Mouse (Mus musculus) testis, postnatal 10 days (tissue): Measurements from ENCODE around the gene Atg7.

ENCODE experiments used
- DNase-seq: peaks from one replicate; pipeline ENCODE4 v3.0.0; 2021; ENCODE audit warnings: low spot score

Gene Atg7

DNA sequence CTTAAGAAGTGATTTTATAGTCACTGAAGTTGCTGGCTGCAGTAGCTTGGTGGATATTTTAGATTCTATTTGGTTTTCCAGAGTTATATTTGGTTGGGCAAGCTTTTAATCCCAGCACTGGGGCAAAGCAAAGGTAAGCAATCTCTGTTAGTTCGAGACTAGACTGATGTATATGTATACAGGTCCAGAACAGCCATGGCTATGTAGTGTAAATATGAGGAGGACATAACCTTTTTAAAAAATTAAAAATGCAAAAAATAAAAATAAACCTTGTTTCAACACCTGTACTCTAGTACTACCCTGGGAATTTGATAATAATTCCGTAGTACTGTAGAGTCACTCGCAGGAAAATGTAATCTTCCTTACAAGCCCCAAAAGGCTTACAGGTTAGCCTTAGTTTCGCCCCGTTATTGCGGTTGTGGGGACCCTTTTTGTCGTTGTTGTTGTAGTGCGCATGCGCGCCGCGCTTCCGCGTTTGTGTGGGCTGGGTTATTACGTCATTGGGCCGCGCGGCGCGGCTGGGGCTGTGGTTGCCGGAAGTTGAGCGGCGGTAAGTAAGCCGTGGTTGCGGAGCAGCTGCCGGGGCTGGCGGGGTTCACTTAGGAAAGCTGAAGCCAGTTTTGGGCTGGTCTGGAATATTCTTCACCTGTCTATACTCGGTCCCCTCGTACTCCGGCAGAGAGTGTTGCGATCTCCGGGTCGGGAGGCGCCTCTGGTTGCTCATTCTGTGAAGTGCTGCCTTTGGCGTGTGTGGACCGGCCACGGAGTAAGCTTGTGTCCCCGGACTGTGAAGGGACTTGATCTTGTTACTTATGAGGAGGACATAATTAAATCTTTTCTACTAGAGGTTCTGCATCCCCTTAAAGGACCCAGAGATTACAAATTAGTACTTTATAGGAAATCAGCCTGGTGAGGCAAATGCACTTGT, at the start of gene Atg7:
Gene Atg7, plus strand, starts transcription at position 497 of the 928 bp plus-strand sequence.
- DNase-seq = peak; percentile 96

DNA sequence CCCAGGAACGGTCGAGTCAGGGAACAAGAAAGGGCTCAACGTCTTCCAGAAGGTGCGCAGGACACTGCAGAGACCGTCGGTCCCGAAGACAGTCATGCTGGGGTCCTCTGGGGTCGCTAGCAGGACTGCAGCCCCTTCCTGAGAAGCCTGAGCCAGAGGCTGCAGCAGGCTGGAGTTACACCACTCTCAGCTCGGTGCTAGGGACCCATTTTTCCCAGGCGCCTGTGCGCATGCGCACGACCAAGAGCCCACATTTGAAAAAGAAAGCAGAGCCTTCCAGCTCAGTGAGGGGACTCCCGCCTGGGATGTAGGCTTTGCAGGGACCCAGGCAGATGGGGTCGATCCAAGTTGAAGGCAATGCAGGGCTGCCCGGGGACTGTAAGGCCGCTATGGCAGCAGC, 28.8 kb upstream of the Atg7 start:
- peak; percentile 90 for DNase-seq

DNA sequence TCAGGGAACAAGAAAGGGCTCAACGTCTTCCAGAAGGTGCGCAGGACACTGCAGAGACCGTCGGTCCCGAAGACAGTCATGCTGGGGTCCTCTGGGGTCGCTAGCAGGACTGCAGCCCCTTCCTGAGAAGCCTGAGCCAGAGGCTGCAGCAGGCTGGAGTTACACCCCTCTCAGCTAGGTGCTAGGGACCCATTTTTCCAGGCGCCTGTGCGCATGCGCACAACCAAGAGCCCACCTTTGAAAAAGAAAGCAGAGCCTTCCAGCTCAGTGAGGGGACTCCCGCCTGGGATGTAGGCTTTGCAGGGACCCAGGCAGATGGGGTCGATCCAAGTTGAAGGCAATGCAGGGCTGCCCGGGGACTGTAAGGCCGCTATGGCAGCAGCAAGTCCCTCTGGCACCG, 9.0 kb upstream of the Atg7 start:
- peak; percentile 57 for DNase-seq

DNA sequence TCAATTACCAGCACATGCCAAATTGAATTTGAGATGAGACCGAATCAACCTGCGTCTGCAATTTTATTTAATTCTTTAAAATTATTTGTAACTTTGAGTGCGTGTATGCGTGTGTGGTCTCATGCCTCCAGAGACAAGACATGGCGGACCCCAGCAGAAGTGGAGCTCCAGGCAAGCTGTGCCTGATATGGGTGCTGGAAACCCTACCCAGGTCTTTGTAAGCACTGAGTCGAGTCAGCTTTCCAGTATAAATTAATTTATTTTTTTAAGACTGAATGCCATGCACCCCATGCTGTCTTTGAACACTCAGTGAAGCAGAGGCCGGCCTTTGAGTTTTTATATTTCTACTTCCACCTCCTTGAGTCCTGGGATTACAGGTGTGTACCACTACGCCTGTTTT, 819 bp downstream of the Atg7 start:
- DNase-seq = no peak

DNA sequence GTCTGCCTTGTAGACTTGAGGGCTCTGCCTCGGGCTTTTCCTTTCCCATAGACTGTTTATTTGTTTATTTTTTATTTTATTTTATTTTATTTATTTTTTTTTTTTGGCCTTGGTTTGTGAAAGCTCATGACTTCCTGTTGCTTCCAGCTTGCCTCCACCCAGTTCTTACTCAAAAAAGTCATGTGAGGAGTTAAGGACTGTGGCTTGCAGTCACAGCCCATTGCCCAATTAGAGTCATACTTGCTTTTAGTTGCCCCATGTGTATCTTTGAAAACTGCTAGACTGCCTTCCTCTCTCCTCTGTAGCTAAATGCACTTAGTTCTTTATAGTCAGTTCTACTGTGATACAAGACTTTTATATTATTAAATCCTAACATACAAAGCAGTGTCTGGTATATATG, 1.6 kb downstream of the Atg7 start:
- no peak for DNase-seq

DNA sequence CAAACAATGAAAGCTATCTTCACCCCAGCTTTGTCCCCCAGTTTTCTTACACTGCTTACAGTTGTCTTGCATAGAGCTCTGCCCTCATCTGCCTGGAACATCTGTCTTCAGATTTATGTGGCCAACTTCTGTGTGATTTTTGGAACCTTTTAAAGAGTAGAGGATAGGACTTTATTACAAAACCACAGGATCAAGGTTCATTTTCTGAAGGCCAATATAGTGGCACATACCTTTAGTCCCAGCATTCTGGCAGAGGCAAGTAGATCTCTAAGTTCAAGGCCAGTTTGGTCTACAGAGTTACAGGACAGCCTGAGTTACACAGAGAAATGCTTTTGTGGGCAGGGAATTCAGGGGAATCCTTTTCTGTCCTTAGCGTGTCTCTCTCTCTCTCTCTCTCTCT, 3.3 kb downstream of the Atg7 start:
- no peak for DNase-seq

DNA sequence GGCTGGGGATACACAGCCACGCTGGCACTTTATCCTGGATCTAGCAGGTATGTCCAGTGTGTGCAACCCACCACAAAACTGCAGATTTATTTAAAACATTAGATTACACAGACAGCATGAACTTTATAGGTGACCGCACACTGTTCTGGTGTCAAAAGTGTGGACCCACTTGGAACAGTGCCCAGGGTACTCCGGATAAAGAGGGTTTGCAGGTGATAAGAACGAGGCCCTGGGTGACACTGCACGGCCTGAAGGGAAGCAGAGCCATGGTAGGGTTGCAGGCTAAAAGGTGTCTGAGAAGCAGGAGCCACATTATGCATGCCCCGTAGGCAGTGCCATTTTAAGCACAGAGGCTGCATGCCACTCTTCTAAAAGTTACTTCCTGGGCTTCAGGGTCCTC, 4.1 kb downstream of the Atg7 start:
- no peak for DNase-seq

DNA sequence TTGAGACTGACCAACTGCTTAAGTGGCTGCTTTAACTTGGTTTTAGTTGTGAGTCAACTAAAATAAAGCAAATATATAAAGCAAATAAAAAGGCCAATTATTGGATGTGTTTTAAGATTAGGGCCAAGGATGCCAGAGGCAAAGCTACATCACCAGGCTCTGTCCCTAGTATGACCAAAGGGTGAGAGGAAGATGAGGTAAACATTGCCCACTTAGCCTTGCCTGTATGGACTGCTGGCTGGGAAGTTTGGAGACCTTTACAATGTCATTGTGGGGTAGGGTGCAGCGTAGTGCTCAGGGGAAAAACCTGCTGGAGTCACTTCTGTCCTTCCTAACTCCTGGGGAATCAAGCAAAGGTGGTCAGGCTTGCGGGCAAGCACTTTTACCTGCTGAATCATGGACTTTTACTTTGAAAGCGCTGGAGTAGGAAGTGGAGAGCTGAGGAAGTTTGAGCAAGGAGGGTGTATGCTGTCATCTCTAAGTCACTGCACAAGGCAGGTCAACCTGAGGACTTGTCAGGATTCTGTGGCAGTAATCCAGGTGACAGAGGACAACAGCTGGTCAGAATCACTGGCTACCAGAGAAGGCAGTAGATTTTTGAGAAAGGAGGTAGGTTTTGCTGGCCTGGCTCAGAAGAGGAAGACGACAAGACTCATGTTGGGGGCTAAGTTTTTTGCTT, 5.6 kb downstream of the Atg7 start:
- no peak for DNase-seq

DNA sequence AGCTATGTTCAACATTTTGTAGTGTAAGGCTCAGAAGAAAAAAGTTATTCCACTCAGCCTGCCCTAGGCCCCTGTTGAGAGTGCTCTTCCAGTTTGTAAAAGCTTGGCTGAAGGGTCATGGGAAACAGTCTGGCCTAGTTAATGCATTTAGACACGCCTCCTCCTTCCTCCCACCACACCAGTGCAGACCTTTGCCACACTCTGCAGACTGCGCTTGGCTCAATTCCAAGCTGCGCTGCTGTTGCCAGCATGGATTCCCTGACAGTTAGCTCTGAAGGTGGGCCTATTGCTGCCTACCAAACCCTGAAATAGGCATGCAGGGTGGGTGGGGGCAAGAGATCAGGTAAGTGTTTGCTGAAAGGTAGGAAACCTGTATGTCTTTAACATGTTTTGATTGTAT, 9.3 kb downstream of the Atg7 start:
- no peak for DNase-seq

DNA sequence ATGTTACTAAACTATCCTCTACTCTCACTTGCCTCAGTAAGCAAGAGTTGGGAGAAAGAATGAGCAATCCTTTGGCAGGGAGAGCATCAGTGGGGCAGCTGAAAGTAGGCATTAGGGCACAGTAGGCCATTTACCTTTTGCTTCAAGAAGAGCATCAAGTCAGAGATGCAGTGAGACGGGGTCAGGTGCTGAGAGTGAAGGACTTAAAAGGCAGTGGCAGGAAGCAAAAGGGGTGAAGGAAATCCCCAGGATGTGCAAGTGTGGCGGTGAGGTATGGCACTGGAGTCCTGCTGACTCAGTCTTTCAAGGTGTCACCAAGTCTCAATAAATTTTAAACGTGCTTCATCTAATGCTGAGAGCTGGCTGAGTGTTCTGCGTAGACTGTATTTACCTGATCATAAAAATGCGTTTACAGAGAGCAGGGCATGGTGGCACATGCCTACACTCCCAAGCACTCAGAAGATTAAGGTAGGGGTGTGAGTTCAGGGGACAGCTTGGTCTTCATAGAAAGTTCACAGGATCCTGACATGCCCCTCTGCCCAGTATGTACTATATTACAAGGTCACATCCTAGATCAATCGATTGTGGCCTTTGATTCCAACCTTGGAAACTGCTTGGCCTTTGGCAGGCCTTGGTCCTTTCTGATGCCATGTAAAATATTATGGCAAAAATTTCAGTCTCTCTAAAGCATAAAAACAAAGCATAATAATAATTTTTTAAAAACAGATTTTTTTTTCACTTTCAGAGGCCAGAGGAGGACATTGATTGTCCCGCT, 14.1 kb downstream of the Atg7 start:
- no peak for DNase-seq

DNA sequence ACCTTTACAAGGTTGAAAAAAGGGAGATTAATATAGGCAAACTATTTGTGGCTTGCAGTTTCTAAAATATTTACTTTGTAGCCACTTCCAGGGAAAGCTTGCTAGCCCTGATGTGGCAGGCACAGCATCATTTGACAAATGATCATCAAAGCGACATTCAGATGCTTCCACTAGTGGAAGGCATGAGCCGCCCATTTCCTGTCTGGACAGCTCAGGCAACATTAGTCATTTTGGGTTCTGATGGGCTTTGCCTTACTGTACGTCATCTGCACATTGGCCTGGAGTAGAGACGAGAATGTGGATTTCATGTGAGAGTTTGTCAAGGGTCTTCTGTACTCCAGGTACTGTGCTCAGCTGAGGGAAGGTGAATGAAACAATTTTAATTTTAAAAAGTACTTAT, 14.9 kb downstream of the Atg7 start:
- DNase-seq = no peak

DNA sequence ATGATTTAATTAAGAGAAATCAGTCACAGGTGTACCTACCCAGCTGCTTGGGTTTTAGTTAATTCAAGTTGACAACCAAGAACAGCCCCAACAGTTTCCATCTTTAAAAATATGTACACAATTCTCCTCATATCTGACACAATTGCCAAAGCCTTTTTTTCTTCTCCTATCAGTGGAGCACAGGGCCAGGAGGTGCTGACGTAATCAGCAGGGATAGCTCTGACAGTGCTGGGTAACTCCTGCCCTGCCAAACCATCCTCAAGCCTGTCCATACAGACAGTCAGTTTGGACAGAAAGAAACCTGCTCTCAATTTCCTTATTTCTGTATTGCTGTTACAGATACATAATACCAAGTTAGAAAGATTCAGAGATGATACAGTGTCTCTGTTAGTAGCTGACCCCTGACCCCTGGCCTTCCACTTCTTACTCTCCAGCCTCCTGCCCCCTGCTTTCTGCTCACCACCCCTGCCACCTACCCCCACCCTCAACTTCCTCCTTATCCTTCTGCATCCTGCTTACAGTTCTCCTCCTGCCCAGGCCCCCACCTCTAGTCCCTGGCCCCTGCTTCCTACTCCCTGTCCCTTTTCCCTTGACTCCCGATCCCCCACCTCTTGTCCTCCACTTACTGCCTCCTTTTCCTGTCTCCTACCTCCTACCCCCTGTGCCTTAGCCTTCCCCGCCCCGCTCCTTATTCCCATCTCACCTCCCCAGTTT, 16.5 kb downstream of the Atg7 start:
- DNase-seq = no peak

DNA sequence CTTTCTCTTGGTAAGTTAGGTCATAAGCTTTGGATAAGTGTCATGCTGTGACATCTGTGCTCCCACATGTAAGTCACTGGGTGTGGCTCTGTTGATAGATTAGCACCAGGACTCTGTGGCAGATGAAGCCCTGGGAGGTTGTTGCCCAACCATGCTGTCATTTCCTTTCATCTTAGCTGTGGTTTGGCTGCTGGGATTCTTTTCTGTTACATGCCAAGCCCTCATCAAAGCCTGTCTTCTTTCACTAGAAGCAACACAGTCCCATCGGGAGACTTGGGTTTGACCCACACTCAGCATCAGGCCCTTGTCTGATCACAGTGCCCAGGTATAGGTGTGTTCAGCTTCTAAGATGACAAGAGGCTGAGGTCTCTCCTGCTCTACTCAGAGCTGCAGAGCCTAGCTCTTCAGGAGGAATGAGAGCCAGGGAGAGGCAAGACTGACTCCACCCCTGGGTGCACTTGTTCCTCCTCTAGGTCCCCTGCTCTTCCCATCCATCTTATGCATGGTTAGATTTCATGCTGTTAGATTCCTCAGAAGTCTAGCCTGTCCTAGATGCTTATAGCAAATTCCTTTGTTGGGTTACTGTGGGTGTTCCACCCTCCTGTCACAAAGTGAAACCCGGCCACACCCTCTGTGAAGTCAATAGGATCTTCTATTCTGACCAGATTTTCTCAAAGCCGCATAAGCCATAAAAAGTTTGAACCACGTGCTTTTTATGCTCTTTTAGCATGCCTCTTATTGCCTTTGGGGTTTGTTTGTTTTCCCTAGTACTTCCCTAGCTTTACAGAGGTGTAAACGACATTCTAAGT, 17.3 kb downstream of the Atg7 start:
- no peak for DNase-seq

DNA sequence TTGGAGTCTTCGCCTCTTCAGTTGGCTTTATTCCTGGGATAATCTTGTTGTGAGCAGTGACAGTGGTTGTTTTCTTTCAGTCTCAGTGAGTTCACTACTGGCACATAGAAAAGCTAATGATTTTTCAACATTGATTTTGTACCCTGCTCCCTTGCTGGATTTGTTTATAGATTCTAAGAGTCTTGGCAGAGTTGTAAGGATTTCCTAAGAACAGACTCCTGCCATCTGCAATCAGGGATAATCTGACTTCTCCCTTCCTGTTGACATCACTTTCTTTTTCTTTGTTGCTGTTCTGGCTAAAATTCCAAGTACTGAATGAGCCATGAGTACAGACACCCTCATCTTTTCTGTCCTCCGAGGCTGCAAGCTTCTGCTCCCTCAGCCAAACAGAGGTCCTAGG, 20.8 kb downstream of the Atg7 start:
- no peak for DNase-seq

DNA sequence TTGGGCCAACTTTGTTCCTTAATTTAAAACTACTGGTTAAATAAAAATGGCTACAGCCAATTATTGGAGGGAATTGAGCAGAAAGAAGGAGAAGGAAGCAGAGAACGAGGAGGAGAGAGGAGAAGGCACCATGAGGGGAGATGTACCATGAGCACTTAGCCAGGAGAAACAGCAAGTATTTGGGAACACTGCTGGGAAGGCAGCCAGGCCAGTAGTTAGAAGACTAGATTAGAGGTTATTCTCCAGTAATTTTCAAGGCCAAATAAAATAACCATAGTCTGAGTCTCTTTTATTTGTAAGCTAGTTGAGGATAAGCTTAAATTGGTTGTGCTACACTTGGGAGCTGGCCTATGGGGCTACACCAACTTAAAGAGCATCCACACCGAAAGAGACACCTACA, 21.8 kb downstream of the Atg7 start:
- DNase-seq = no peak

DNA sequence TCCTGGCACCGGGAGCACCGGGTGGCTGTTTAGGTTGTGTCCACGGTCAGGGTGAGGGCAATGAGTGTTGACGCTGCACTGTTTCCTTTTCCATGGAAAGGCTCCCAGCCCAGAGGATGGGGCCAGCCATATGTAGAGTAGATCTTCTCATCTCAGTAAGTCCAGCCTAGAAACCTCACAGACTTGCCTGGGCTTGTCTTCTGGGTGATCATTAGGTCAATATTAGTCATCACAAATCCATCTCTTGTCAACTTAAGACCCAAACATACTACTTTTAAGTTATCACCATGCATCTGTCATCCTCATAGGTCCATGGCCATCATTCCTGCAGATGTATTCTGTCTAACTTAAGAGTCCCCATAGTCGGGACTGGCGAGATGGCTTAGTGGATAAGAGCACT, 24.6 kb downstream of the Atg7 start:
- DNase-seq = no peak

DNA sequence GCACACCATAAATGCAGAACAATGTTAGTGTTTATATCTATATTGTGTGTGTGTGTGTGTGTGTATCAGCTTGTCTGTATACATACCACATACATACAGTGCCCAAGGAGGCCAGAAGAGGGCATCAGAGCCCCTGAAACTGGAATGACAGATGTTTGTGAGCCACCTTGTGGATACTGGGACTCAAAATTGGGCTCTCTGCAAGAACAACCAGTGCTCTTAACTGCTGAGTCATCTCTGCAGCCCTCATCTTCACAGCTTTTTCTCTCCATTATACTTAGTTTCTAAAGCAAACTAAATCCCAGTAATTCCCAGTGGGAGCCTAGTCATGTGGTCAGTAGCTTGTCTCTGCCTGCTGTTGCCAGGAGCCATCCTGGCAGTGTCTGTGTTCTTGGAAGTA, 31.9 kb downstream of the Atg7 start:
- DNase-seq = no peak

DNA sequence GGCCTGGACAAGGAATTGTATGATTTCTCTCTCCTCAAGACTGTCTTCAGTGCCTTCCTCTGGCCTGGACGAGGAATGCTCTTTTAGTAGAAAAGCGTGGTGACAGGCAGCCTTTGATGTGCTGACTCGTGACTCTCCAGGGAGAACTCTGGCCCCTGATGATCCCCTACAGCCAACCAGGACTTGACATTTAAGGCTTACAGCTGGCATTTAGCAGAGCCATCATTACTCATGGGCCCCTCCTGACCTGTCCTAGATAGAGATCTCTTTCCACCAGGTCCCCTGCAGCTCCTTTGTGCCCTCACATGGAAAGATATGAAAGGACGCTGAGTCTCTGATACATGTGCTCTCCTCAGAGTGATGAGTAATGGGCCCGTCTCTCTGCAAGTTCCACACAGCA, 33.2 kb downstream of the Atg7 start:
- no peak for DNase-seq

DNA sequence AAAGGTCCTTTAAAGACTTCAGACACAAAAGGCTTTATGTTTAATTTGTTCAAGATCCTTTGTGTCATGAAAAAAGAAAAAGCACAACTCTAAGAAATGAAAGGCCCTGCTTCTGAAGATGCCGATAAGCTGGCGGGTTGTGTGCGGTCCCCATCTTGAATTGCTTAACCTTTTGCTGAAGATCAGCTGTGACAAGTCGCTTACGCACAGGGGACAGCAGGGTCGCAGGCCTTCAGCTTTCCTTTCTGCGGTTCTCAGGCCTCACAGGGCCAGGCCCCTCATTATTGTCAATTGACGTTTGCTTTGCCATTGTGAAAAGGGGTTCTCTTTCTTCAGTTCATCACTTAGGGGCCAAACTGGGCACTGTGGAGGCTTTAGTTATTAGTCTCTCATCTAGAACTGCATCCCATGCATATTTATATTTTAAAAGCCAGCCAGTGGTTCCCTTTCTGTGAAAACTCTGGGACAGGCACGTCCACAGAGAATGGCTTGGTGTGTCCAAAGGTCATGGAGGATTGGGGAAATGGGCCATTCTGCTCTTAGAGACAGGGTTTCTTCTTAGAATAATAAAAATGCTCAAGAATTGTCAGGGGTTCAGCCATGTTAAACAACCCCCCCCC, 39.3 kb downstream of the Atg7 start:
- DNase-seq = no peak

DNA sequence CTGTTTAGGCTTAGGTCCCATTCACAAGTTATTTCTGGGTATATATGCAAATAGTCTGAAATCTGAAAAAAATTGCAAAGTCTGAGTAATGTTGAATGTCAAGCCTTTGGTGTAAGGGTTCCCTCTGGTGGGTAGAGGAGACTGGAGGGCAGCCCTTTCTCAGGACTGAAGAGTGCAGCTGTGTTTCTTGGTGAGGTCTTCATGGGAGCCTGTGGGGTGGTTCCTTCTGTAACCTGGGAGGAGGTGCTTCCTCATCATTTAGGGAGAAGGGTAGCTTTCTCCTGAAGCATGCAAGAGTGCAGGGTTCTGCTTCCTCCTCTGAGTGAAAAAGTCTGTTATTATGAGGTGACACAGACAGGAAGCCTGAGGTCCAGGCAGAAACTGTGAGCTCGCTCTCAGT, 40.8 kb downstream of the Atg7 start:
- no peak for DNase-seq

DNA sequence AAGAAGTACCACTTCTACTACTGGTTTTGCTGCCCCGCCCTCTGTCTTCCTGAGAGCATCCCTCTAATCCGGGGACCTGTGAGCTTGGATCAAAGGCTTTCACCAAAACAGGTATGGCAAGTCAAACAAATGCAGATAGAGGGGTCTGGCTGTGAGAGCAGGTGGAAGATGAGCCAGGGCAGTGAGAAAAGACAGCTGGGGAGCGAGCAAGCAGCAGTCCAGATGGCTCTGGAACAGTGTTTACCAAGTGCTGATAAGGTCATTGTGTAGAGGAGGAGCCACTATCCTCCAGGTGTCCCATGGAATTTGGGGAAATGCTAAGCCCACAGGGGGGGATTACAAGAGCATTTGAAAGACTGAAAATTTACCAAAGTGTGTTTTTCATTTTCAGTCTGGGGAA, 41.5 kb downstream of the Atg7 start:
- DNase-seq = no peak
